Mouse (Mus musculus): ENCODE data around the gene Itpripl2. TPM values are rescaled to one million over a fixed set of nuclear protein-coding genes. Genes with fewer than 3 reads are reported as not detected.
A peak's percentile ranks its signal among the peaks of the same experiment; 100 is the strongest.

Itpripl2 gene
- polyA plus RNA-seq, 1 experiment from 2014 or later, result 14.5 TPM

DNA sequence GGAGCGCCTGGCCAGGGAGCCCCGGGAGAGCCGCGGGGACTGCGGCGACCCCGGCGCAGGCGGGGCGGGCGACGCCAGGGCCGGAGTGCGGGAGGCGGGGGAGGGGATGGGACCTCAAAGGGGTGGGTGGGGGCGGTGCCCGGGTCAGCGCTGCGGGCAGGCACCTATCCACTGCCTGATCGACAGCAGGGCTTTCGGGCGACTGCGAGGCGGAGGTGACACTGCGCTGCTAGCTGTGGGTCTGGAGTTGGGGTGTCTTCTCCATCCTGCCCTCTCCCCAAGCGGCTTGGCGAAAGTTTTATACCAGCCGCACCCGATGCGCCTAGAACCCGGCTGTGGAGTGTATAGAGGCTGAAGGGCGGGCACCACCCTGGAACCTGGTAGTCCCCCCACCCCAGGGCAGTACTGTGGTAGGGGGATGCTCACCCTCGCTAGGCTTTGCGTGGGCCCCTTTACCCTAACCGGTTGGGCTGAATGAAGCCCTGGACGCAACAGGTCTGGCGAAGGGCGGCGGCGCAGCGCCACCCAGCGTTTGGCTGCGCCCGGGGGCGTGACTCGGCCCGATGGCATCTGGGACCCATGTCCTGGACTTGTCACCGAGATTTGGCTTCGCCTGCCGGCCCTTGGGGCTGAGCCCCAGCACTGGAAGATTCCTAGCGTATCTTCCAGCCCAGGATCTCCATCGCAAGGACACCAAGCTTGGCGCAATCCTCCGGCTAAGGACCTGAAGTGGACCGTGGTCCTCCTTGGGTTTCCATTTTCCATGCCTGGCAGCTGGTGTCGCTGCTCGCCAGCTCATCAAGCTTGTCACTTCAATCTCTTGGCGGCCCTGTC, 43.4 kb downstream of the Itpripl2 start, which contains the start of gene Syt17:
TSS of gene Syt17 (minus strand) at position 89 of the 834 bp plus-strand sequence.
- H3K36me3 ChIP-seq (ENCODE audit: insufficient read depth, low read length), result no peaks in the 10 kb centered on the region
- peak; percentile 79 for TF ChIP-seq CTCF (IDR thresholded peaks at IDR 0.05)
- no peak for TF ChIP-seq EP300 (IDR thresholded peaks at IDR 0.05)
- H3K9me3 ChIP-seq (ENCODE audit: low read length), result no peaks in the 10 kb centered on the region
- peak within 1 kb of the TSS; percentile 84 for H3K4me2 ChIP-seq (replicated peaks; ENCODE audit: low read depth, low read length)
- peaks cover 2% of the 10 kb centered on the region; the same call in 1 of the 2 replicates for H3K4me1 ChIP-seq (ENCODE audit: insufficient read depth, low read depth, low read length)
- H3K9ac ChIP-seq (replicated peaks; ENCODE audit: low read depth), result peak within 1 kb of the TSS; percentile 62
- peak; percentile 70 for ATAC-seq
- peaks cover 5% of the 10 kb centered on the region; the same call in 1 of the 2 replicates for H3K27me3 ChIP-seq (replicated peaks; ENCODE audit: insufficient read depth, low read length)
- DNase-seq (ENCODE audit: low spot score), result peak; percentile 88
- H3K4me3 ChIP-seq (ENCODE audit: low read depth, low read length), result peak within 1 kb of the TSS; percentile 48
- under 1% methylated on average over 54 of the region's 58 CpGs for WGBS
- peak within 1 kb of the TSS; percentile 20 for H3K27ac ChIP-seq (ENCODE audit: low read length)

DNA sequence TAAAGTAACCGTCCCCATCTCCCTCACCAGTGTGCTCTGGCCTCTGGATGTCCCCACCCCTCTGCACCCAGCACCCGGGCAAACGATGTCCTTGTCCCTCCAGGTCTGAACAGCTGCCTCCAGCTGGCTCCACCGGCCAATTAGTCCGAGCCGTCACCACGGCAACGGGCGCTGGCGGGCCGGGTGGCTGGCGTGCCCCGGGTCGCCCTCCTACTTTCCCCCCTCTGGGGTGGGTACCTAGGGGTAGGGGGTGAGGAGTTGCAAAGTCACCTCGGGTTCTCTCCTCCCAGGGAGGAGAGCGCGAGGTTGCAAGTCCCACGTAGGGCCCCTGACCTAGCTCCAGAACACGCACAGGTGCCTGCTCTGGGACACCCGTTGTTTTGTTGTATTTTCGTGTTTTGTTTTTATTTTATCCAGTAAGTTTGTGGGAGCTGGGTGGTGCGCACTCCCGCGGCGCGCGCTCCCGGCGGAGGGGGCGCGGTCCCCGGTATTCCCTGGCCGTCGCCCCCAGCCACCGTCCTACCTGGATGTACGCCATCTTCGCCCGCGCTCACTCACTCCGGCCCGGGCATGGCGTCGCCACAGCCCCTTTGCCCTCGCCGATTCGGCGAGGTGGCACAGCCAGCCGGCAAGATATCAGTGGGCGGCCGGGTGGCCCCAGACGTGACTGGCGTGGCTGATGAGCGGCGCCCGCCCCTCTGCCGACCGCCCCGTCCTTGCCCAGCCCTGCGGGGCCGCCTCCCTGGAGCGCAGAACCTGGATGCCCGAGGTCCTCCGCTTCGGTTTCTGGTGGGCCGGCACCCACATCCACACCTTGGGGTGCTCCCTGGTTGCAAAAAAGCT, 44.3 kb downstream of the Itpripl2 start:
- Histone ChIP-seq H3K4me1 (ENCODE audit: insufficient read depth, low read depth, low read length) (no peaks in the 10 kb centered on the region; the same call in 1 of the 2 replicates), H3K27ac (ENCODE audit: low read length) (peak overlapping the region; percentile 20; the same call in 1 of the 2 replicates), H3K9me3 (ENCODE audit: low read length) (no peaks in the 10 kb centered on the region), H3K4me2 (replicated peaks; ENCODE audit: low read depth, low read length) (peak overlapping the region; percentile 84), H3K4me3 (ENCODE audit: low read depth, low read length) (peak overlapping the region; percentile 48), H3K27me3 (replicated peaks; ENCODE audit: insufficient read depth, low read length) (peaks cover 5% of the 10 kb centered on the region; the same call in 1 of the 2 replicates), H3K36me3 (ENCODE audit: insufficient read depth, low read length) (no peaks in the 10 kb centered on the region), H3K9ac (replicated peaks; ENCODE audit: low read depth) (peak overlapping the region; percentile 62)
- no peak for TF ChIP-seq EP300 (IDR thresholded peaks at IDR 0.05)
- TF ChIP-seq CTCF (IDR thresholded peaks at IDR 0.05), result no peak
- WGBS, result 3% methylated on average over 61 of the region's 65 CpGs
- peak; percentile 77 for DNase-seq (ENCODE audit: low spot score)
- ATAC-seq, result peak; percentile 60

DNA sequence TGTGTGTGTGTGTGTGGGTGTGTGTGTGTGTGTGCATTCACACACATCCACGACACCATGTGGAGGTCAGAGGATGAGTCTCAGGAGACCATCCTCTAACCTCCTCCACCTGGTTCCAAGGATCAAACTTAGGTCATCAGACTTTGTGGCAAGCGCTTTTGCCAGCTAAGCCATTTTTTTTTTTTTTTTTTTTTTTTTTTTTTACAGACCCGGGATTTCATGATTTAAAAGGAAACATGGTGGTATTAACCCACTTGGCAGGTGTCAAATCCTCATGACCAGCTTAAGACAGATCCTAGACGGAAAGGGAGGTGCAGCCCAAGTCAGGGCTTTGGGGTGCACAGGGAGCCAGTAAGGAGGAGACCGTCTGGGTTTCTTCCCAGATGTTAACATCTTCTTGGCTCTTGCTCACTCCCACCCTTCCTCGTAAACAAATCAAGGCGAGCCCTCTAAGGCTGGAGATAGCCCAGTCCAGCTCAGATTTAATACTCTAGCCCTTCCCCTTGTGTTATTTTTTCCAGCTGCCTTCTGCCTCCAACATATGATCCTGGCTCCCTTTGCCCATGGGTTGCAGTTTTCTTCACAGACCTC, 47.8 kb downstream of the Itpripl2 start:
- Histone ChIP-seq H3K4me3 (ENCODE audit: low read depth, low read length) (no peak overlapping the region), H3K36me3 (ENCODE audit: insufficient read depth, low read length) (no peaks in the 10 kb centered on the region), H3K9ac (replicated peaks; ENCODE audit: low read depth) (no peak overlapping the region), H3K27ac (ENCODE audit: low read length) (no peak overlapping the region), H3K4me2 (replicated peaks; ENCODE audit: low read depth, low read length) (no peak overlapping the region), H3K27me3 (replicated peaks; ENCODE audit: insufficient read depth, low read length) (peaks cover 5% of the 10 kb centered on the region; the same call in 1 of the 2 replicates), H3K4me1 (ENCODE audit: insufficient read depth, low read depth, low read length) (no peaks in the 10 kb centered on the region; the same call in 1 of the 2 replicates), H3K9me3 (ENCODE audit: low read length) (no peaks in the 10 kb centered on the region)
- no peak for ATAC-seq
- TF ChIP-seq CTCF (IDR thresholded peaks at IDR 0.05) (no peak), EP300 (IDR thresholded peaks at IDR 0.05) (no peak)
- no peak for DNase-seq (ENCODE audit: low spot score)
- WGBS, result 47% methylated on average over 7 of the region's 7 CpGs

DNA sequence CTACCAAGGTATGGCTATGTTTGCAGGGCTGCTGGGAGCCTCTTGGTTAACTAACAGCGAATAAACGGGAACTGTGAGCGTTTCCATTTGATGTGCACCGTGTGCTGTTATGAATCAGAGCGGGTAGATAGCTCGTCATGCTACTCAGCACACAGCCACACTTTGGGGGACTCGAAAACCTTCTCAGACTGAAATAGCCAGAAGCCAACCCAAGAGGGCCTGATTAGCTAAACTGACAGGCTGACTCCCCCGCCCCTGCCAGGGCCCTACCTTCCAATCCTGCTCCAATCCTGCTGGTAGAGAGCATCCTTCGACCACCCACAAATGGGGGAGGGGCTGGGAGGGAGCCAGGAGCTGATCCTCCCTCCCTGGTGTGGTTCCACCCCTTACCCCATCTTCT, 48.4 kb downstream of the Itpripl2 start:
- ATAC-seq (no peak), DNase-seq (ENCODE audit: low spot score) (no peak)
- Histone ChIP-seq H3K4me1 (ENCODE audit: insufficient read depth, low read depth, low read length) (no peaks in the 10 kb centered on the region; the same call in 1 of the 2 replicates), H3K27ac (ENCODE audit: low read length) (no peak overlapping the region), H3K4me2 (replicated peaks; ENCODE audit: low read depth, low read length) (no peak overlapping the region), H3K36me3 (ENCODE audit: insufficient read depth, low read length) (no peaks in the 10 kb centered on the region), H3K9me3 (ENCODE audit: low read length) (no peaks in the 10 kb centered on the region), H3K27me3 (replicated peaks; ENCODE audit: insufficient read depth, low read length) (peaks cover 5% of the 10 kb centered on the region; the same call in 1 of the 2 replicates), H3K4me3 (ENCODE audit: low read depth, low read length) (no peak overlapping the region), H3K9ac (replicated peaks; ENCODE audit: low read depth) (no peak overlapping the region)
- TF ChIP-seq CTCF (IDR thresholded peaks at IDR 0.05) (no peak), EP300 (IDR thresholded peaks at IDR 0.05) (no peak)
- WGBS, result 7% methylated on average over 9 of the region's 9 CpGs

DNA sequence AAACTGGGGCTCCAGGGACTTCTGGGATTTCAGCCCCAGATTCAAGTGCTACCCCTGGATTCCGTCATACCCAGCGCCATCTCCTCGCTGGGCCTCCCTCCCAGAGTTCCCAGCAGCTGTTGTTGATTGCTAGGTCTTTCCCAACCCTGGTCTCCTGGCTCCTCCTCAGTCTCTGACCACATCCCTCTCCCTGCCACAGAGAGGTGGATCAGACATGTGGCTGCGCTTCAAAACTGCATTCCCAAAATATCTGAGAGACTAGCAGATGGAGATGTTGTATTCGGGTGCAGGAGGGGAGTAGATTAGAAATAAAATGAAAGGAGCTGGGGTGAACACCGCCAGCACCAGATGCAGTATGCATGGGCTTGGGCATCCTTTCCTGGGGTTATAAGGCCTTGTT, 50.2 kb downstream of the Itpripl2 start:
- no peaks in the 10 kb centered on the region for H3K36me3 ChIP-seq (ENCODE audit: insufficient read depth, low read length)
- 76% methylated on average over 6 of the region's 6 CpGs for WGBS
- H3K4me2 ChIP-seq (replicated peaks; ENCODE audit: low read depth, low read length), result no peak overlapping the region
- H3K4me1 ChIP-seq (ENCODE audit: insufficient read depth, low read depth, low read length), result no peaks in the 10 kb centered on the region
- peak; percentile 58; the same call in 1 of the 2 replicates for ATAC-seq
- H3K27me3 ChIP-seq (replicated peaks; ENCODE audit: insufficient read depth, low read length), result no peaks in the 10 kb centered on the region
- no peak overlapping the region for H3K27ac ChIP-seq (ENCODE audit: low read length)
- no peak overlapping the region for H3K4me3 ChIP-seq (ENCODE audit: low read depth, low read length)
- TF ChIP-seq EP300 (IDR thresholded peaks at IDR 0.05), result no peak
- no peak for TF ChIP-seq CTCF (IDR thresholded peaks at IDR 0.05)
- no peaks in the 10 kb centered on the region for H3K9me3 ChIP-seq (ENCODE audit: low read length)
- H3K9ac ChIP-seq (replicated peaks; ENCODE audit: low read depth), result no peak overlapping the region
- DNase-seq (ENCODE audit: low spot score), result peak; percentile 58

Data from lung, postnatal 0 days (tissue).